Mouse (Mus musculus) small intestine, adult 2 months (tissue): ENCODE results near the gene Slc8a1.

ENCODE experiments used
- CTCF ChIP-seq: fragments of 200-500 bp; IDR thresholded peaks from 2 replicates; pipeline ENCODE4 v1.5.1; 2012; ENCODE audit warnings: low read depth, mild to moderate bottlenecking, control low read depth, inconsistent platforms, low read length, moderate library complexity, mixed read lengths; ENCODE audit not compliant: insufficient replicate concordance, insufficient read length; ENCODE audit errors: extremely low read depth
- POLR2A ChIP-seq: fragments of 200-500 bp; IDR thresholded peaks from 2 replicates; pipeline ENCODE4 v1.6.1; 2012; ENCODE audit warnings: low read depth, mild to moderate bottlenecking, control low read depth, inconsistent platforms, low read length, moderate library complexity

DNA sequence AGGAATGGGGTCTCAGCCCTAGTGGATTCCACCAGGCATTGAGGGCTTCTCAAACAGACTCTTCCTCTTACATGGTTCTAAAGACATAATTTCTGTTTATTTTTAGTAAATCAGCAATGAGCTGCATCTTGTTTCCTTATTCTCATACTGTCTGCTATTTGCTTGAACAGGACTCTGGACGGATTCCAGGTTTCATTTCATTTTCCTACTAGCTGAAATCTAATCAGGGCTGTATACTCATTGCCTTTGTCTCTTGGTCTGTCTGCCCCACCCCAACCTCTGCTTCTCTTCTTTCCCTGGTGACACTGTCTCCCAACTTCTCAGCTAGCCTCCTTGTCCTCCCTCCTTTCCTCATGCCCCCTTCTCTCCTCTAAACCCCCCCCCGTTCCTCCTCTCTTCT lies 101.4 kb downstream of the Slc8a1 start:
- no peak for TF ChIP-seq POLR2A
- TF ChIP-seq CTCF = no peak
